Mouse (Mus musculus): ENCODE data around the gene Rfx2.

Rfx2 gene

GRCm38 (mm10) chr17:56778779-56779362 lies 51.9 kb downstream of the Rfx2 start:
- no peak for DNase-seq

GRCm38 (mm10) chr17:56777568-56777967 lies 53.2 kb downstream of the Rfx2 start:
- no peak for DNase-seq

GRCm38 (mm10) chr17:56769950-56770349 lies 60.9 kb downstream of the Rfx2 start, which contains the start of gene Prr22:
Gene Prr22, plus strand, starts transcription at chr17:56770250.
- DNase-seq: no peak

GRCm38 (mm10) chr17:56768941-56769340 lies 61.9 kb downstream of the Rfx2 start:
- no peak for DNase-seq

GRCm38 (mm10) chr17:56767531-56768135 lies 63.2 kb downstream of the Rfx2 start:
- peak; percentile 53 for DNase-seq

- peak; percentile 71 for DNase-seq
Observed at GRCm38 (mm10) chr17:56766631-56767405, 64.0 kb downstream of the Rfx2 start.

- DNase-seq: no peak
Observed at GRCm38 (mm10) chr17:56765431-56765830, 65.4 kb downstream of the Rfx2 start.

- peak; percentile 95 for DNase-seq
Observed at GRCm38 (mm10) chr17:56764474-56765354, 66.1 kb downstream of the Rfx2 start, which contains the start of gene Dus3l. Gene Dus3l, plus strand, starts transcription at chr17:56764757.

GRCm38 (mm10) chr17:56763741-56764250 lies 67.0 kb downstream of the Rfx2 start:
- peak; percentile 75 for DNase-seq

GRCm38 (mm10) chr17:56762769-56763731 lies 67.8 kb downstream of the Rfx2 start:
- DNase-seq: peak; percentile 87

- peak; percentile 84 for DNase-seq
Observed at GRCm38 (mm10) chr17:56761991-56762410, 68.8 kb downstream of the Rfx2 start.

GRCm38 (mm10) chr17:56761077-56761476 lies 69.7 kb downstream of the Rfx2 start:
- peak; percentile 61 for DNase-seq

GRCm38 (mm10) chr17:56759261-56759660 lies 71.6 kb downstream of the Rfx2 start:
- no peak for DNase-seq

- peak; percentile 80 for DNase-seq
Observed at GRCm38 (mm10) chr17:56758132-56758531, 72.7 kb downstream of the Rfx2 start.

GRCm38 (mm10) chr17:56757416-56758123 lies 73.2 kb downstream of the Rfx2 start, which contains the start of gene Nrtn:
Gene Nrtn, minus strand, starts transcription at chr17:56757530.
- DNase-seq: no peak

- no peak for DNase-seq
Observed at GRCm38 (mm10) chr17:56756703-56757399, 74.0 kb downstream of the Rfx2 start.

- no peak for DNase-seq
Observed at GRCm38 (mm10) chr17:56754271-56755185, 76.3 kb downstream of the Rfx2 start.

- DNase-seq: no peak
Observed at GRCm38 (mm10) chr17:56753452-56753851, 77.4 kb downstream of the Rfx2 start.
